Mouse (Mus musculus) embryonic facial prominence, embryonic 10.5 days (tissue): ENCODE results near the gene Boll. TPM values are rescaled to one million over a fixed set of nuclear protein-coding genes. Genes with fewer than 3 reads are reported as not detected.

Experiments
- DNase-seq: peaks from one replicate; pipeline ENCODE4 v3.0.0-alpha.2; 2017; ENCODE audit warnings: low spot score
- H3K27ac ChIP-seq: fragments of 300-500 bp; sonication (generic); replicated peaks from 2 replicates; pipeline ENCODE4 v1.5.1; 2016; ENCODE audit warnings: mild to moderate bottlenecking
- H3K27me3 ChIP-seq: fragments of 300-500 bp; sonication (generic); replicated peaks from 2 replicates; pipeline ENCODE4 v1.6.1; 2016; ENCODE audit warnings: low read depth, mild to moderate bottlenecking; ENCODE audit not compliant: poor library complexity, severe bottlenecking
- H3K36me3 ChIP-seq: fragments of 300-500 bp; sonication (generic); replicated peaks from 2 replicates; pipeline ENCODE4 v1.6.1; 2016; ENCODE audit warnings: mild to moderate bottlenecking, moderate library complexity
- H3K4me1 ChIP-seq: fragments of 300-500 bp; sonication (generic); 2 replicates; pipeline ENCODE4 v1.6.1; 2016
- H3K4me3 ChIP-seq: fragments of 300-500 bp; sonication (generic); 2 replicates; pipeline ENCODE4 v1.5.1; 2016; ENCODE audit warnings: mild to moderate bottlenecking, moderate library complexity
- H3K9me3 ChIP-seq: fragments of 300-500 bp; sonication (generic); 2 replicates; pipeline ENCODE4 v1.6.1; 2016; ENCODE audit warnings: mild to moderate bottlenecking
- WGBS: fragments of 180-500 bp; shearing (Covaris S2); methylation state at CpG from one replicate; pipeline ENCODE4 v1.1.7; 2016; 5-methylcytosine and 5-hydroxymethylcytosine counted together
- polyA plus RNA-seq: library from polyadenylated mRNA; unstranded; fragments of >200 nt; fragmentation: Nextera tagmentation; extraction: Ambion mirVana; gene quantifications from 2 replicates; pipeline ENCODE4 v1.2.1, GENCODE M21; 2016

The Boll gene
- 0.33 TPM in 1 of 2 replicates, not detected in the other for polyA plus RNA-seq

- Histone ChIP-seq H3K27ac (no peak within 1 kb of the TSS; the same call in 1 of the 2 replicates), H3K9me3 (peaks cover 11% of the 10 kb centered on the region), H3K4me3 (peak within 1 kb of the TSS; percentile 59), H3K27me3 (peaks cover 41% of the 10 kb centered on the region), H3K36me3 (no peaks in the 10 kb centered on the region), H3K4me1 (peaks cover 7% of the 10 kb centered on the region; the same call in 1 of the 2 replicates)
- WGBS, result 12% methylated on average over 68 of the region's 68 CpGs
- peak; percentile 84 for DNase-seq
Observed at GRCm38 (mm10) chr1:55363044-55363565, at the start of gene Boll. Gene Boll, minus strand, starts transcription at chr1:55363469.

- Histone ChIP-seq H3K4me1 (no peaks in the 10 kb centered on the region), H3K27me3 (peaks cover 15% of the 10 kb centered on the region), H3K9me3 (no peaks in the 10 kb centered on the region), H3K36me3 (no peaks in the 10 kb centered on the region), H3K27ac (no peak overlapping the region), H3K4me3 (no peak overlapping the region)
- WGBS, result 70% methylated on average over 6 of the region's 6 CpGs
- DNase-seq, result no peak
Observed at GRCm38 (mm10) chr1:55412569-55412968, 49.3 kb upstream of the Boll start.

GRCm38 (mm10) chr1:55411079-55411478, 47.8 kb upstream of the Boll start:
- no peaks in the 10 kb centered on the region for H3K9me3 ChIP-seq
- H3K36me3 ChIP-seq, result no peaks in the 10 kb centered on the region
- H3K4me1 ChIP-seq, result peaks cover 11% of the 10 kb centered on the region
- no peak for DNase-seq
- no peak overlapping the region for H3K4me3 ChIP-seq
- 76% methylated on average over 2 of the region's 2 CpGs for WGBS
- H3K27me3 ChIP-seq, result peaks cover 30% of the 10 kb centered on the region
- H3K27ac ChIP-seq, result no peak overlapping the region

GRCm38 (mm10) chr1:55410670-55411069, 47.4 kb upstream of the Boll start:
- 78% methylated on average over 2 of the region's 2 CpGs for WGBS

GRCm38 (mm10) chr1:55406531-55407375, 43.5 kb upstream of the Boll start:
- H3K27ac ChIP-seq, result peak overlapping the region; percentile 74
- H3K27me3 ChIP-seq, result peaks cover 41% of the 10 kb centered on the region

More at GRCm38 (mm10) chr1:55410670-55411069, 47.4 kb upstream of the Boll start:
- Histone ChIP-seq H3K36me3 (no peaks in the 10 kb centered on the region), H3K27ac (no peak overlapping the region), H3K27me3 (peaks cover 32% of the 10 kb centered on the region), H3K4me3 (no peak overlapping the region), H3K4me1 (peaks cover 12% of the 10 kb centered on the region), H3K9me3 (no peaks in the 10 kb centered on the region)
- DNase-seq, result no peak

DNA sequence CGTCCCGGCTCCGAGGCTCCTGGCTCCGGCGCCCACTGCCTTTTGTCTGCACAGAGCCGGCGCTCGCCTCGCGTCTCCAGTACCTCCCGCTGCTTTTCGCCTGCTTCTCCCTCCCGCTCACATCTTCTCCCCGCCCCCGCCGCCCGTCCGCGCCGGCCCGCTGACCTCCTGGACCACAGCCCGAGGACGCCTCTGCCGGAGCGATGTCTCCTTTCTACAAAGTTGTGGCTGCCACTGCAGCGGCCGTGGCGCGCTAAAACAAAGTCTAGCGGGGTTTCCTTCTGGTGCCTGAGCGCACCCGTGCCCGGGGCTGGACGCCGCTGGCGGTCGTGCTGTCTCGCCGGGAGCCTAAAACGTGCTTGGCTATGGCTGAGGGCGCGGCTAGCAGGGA, 42.7 kb upstream of the Boll start:
- no peak for DNase-seq
- Histone ChIP-seq H3K27ac (peak overlapping the region; percentile 74), H3K27me3 (peaks cover 41% of the 10 kb centered on the region), H3K4me1 (peaks cover 24% of the 10 kb centered on the region), H3K4me3 (peak overlapping the region; percentile 72), H3K36me3 (no peaks in the 10 kb centered on the region), H3K9me3 (no peaks in the 10 kb centered on the region)
- under 1% methylated on average over 42 of the region's 42 CpGs for WGBS

More at GRCm38 (mm10) chr1:55406531-55407375, 43.5 kb upstream of the Boll start:
- 4% methylated on average over 35 of the region's 35 CpGs for WGBS
- peak; percentile 41 for DNase-seq
- H3K36me3 ChIP-seq, result no peaks in the 10 kb centered on the region
- peaks cover 24% of the 10 kb centered on the region for H3K4me1 ChIP-seq
- H3K4me3 ChIP-seq, result peak overlapping the region; percentile 72
- no peaks in the 10 kb centered on the region for H3K9me3 ChIP-seq

DNA sequence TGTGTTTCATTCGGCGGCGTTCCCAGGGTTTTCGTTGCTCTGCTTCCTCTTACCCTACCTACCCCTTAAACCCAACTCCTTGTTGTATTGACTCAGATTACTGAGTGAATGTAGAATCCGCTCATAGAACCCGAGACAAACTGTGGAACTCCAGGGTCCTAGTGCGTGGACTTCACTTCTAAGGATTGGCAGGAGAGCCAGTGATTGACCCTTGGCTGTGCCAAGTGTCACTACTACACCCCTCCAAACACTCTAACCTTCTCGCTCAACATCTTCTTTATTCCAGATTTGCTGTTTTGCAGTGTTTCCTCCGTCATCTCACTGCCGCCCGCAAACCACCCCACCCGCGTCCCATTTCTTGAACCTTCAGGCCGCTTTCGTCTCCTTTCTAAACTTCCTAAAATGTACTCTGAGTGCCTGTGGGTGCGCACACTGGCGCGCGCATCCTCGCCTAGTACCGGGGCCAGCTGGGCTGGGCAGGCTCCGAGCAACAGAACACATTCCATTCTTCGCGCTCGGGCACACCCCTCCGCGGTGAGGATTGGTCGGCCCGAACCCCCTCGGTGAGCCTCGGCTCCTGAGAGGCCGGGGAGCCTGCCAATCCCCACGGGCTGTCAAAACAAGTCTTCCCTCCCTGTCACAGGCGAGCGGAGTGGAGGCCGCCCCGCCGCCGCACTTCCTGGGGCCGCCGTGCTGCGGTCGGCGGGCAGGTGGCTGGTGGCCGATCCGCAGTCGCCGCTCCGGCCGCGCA, 42.2 kb upstream of the Boll start, which contains the start of gene Plcl1:
Gene Plcl1 (plus strand): TSS at position 650 of the 751 bp plus-strand sequence.
- Histone ChIP-seq H3K4me1 (peaks cover 24% of the 10 kb centered on the region), H3K27ac (peak within 1 kb of the TSS; percentile 74), H3K36me3 (no peaks in the 10 kb centered on the region), H3K9me3 (no peaks in the 10 kb centered on the region), H3K27me3 (peaks cover 41% of the 10 kb centered on the region), H3K4me3 (peak within 1 kb of the TSS; percentile 72)
- DNase-seq, result peak; percentile 96
- 3% methylated on average over 51 of the region's 51 CpGs for WGBS

GRCm38 (mm10) chr1:55404439-55404838, 41.2 kb upstream of the Boll start:
- no peak overlapping the region for H3K4me3 ChIP-seq
- WGBS, result 5% methylated on average over 3 of the region's 3 CpGs
- H3K4me1 ChIP-seq, result peaks cover 24% of the 10 kb centered on the region
- no peaks in the 10 kb centered on the region for H3K36me3 ChIP-seq
- H3K9me3 ChIP-seq, result no peaks in the 10 kb centered on the region
- no peak overlapping the region for H3K27ac ChIP-seq
- peaks cover 41% of the 10 kb centered on the region for H3K27me3 ChIP-seq
- peak; percentile 28 for DNase-seq

DNA sequence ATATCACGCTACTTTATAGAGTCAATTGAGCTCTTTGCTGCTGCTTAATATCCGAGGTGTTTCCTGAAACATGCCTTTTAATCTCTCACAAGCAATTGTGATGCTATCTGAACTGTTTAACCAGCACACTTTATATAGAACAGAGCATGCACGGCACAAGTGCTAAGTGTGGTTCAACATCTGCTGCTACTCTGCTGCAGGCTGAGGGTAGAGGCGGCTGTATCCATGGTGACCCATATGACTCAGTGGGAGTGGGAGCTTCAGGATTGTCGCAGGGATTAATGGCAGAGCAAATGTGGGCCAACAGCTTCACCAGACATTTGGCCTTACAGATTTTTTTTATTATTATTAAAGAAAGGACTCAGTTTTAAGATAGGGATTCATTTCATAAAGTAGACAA, 36.6 kb upstream of the Boll start:
- WGBS, result 59% methylated on average over 5 of the region's 5 CpGs
- no peak for DNase-seq
- H3K27ac ChIP-seq, result no peak overlapping the region
- no peaks in the 10 kb centered on the region for H3K9me3 ChIP-seq
- peaks cover 4% of the 10 kb centered on the region; the same call in 1 of the 2 replicates for H3K4me1 ChIP-seq
- H3K36me3 ChIP-seq, result no peaks in the 10 kb centered on the region
- H3K4me3 ChIP-seq, result no peak overlapping the region
- peaks cover 9% of the 10 kb centered on the region for H3K27me3 ChIP-seq

GRCm38 (mm10) chr1:55383114-55383773, 20.0 kb upstream of the Boll start:
- H3K4me3 ChIP-seq, result no peak overlapping the region
- no peak overlapping the region for H3K27ac ChIP-seq
- no peaks in the 10 kb centered on the region for H3K27me3 ChIP-seq
- peaks cover 2% of the 10 kb centered on the region; the same call in 1 of the 2 replicates for H3K4me1 ChIP-seq
- H3K36me3 ChIP-seq, result no peaks in the 10 kb centered on the region
- H3K9me3 ChIP-seq, result no peaks in the 10 kb centered on the region
- 15% methylated on average over 9 of the region's 9 CpGs for WGBS
- peak; percentile 85 for DNase-seq

DNA sequence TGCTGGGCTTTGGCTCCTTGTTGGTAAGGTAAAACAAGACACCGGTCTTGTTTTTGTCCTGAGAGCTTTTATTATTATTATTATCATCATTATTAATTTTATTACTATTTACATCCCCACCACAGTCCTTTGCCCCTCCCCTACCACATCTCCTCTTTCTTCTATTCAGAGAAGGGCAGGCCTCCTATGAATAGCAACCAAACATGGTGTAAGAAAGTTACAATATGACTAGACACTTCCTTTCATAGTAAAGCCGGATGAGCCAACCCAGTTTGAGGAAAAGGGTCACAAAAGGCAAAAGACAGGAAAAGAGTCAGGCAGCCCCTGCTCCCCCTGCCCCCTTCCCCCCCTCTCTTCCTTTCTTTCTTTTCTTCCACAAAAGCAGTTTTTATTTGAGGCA, 17.3 kb upstream of the Boll start:
- no peaks in the 10 kb centered on the region for H3K9me3 ChIP-seq
- no peak overlapping the region for H3K4me3 ChIP-seq
- no peak for DNase-seq
- no peak overlapping the region for H3K27ac ChIP-seq
- no peaks in the 10 kb centered on the region for H3K36me3 ChIP-seq
- H3K4me1 ChIP-seq, result peaks cover 2% of the 10 kb centered on the region; the same call in 1 of the 2 replicates
- 82% methylated on average over 2 of the region's 2 CpGs for WGBS
- H3K27me3 ChIP-seq, result no peaks in the 10 kb centered on the region

DNA sequence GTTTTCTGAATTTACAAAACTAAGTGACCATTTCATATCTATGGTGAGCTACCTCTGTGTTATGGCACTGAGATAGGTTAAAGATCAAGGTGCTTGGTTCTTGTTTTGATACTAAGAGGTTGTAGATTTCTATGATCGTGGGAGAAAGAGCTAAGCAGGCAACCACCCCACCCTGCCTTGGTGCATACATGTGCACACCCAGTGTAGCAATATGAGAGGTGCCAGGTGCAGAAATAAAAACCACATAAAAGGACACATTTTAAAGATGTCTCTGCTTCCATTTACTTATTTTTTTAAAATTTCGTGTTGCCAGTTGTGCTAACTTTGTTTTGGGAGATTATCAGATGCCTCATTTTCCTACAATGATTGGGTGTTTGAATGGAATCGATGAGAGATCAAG, 9.4 kb upstream of the Boll start:
- Histone ChIP-seq H3K27me3 (no peaks in the 10 kb centered on the region), H3K9me3 (no peaks in the 10 kb centered on the region), H3K27ac (no peak overlapping the region), H3K4me1 (no peaks in the 10 kb centered on the region), H3K36me3 (no peaks in the 10 kb centered on the region), H3K4me3 (no peak overlapping the region)
- DNase-seq, result no peak
- WGBS, result 88% methylated on average over 3 of the region's 3 CpGs
